Mouse (Mus musculus) forebrain, embryonic 10.5 days (tissue): ENCODE measurements around the gene Zcchc4. TPM values are rescaled to one million over a fixed set of nuclear protein-coding genes. Genes with fewer than 3 reads are reported as not detected.

Experiments
- DNase-seq: peaks from one replicate; pipeline ENCODE4 v3.0.0-alpha.2; 2017; ENCODE audit warnings: low spot score; ENCODE audit errors: extremely low spot score
- H3K27ac ChIP-seq: fragments of 300-500 bp; sonication (generic); 2 replicates; pipeline ENCODE4 v1.5.1; 2016; ENCODE audit warnings: mild to moderate bottlenecking
- H3K27me3 ChIP-seq: fragments of 300-500 bp; sonication (generic); 2 replicates; pipeline ENCODE4 v1.6.1; 2016; ENCODE audit warnings: mild to moderate bottlenecking; ENCODE audit not compliant: poor library complexity, severe bottlenecking
- H3K36me3 ChIP-seq: fragments of 300-500 bp; sonication (generic); replicated peaks from 2 replicates; pipeline ENCODE4 v1.6.1; 2016; ENCODE audit warnings: mild to moderate bottlenecking, moderate library complexity
- H3K4me1 ChIP-seq: fragments of 300-500 bp; sonication (generic); 2 replicates; pipeline ENCODE4 v1.6.1; 2016
- H3K4me3 ChIP-seq: fragments of 300-500 bp; sonication (generic); 2 replicates; pipeline ENCODE4 v1.5.1; 2016; ENCODE audit warnings: mild to moderate bottlenecking, moderate library complexity
- H3K9me3 ChIP-seq: fragments of 300-500 bp; sonication (generic); 2 replicates; pipeline ENCODE4 v1.6.1; 2016; ENCODE audit warnings: mild to moderate bottlenecking, moderate library complexity
- whole genome bisulfite sequencing: fragments of 180-500 bp; shearing (Covaris S2); methylation state at CpG from one replicate; pipeline ENCODE4 v1.1.7; 2016; 5-methylcytosine and 5-hydroxymethylcytosine counted together
- polyA plus RNA-seq: library from polyadenylated mRNA; unstranded; fragments of >200 nt; fragmentation: Nextera tagmentation; extraction: Ambion mirVana; gene quantifications from 2 replicates; pipeline ENCODE4 v1.2.1, GENCODE M21; 2016

Zcchc4 gene
- 21.5 and 22.1 TPM in 2 replicates for polyA plus RNA-seq

- Histone ChIP-seq H3K27me3 (no peaks in the 10 kb centered on the region), H3K36me3 (peaks cover 3% of the 10 kb centered on the region), H3K27ac (no peak within 1 kb of the TSS), H3K4me1 (no peaks in the 10 kb centered on the region), H3K4me3 (no peak within 1 kb of the TSS), H3K9me3 (no peaks in the 10 kb centered on the region)
- DNase-seq, result no peak
- WGBS, result 86% methylated on average over 8 of the region's 8 CpGs
These were observed at the start of gene Zcchc4 for GRCm38 (mm10) chr5:52775237-52775636. Gene Zcchc4, plus strand, starts transcription at chr5:52775409.

GRCm38 (mm10) chr5:52727747-52728146, 47.5 kb upstream of the Zcchc4 start:
- no peaks in the 10 kb centered on the region for H3K36me3 ChIP-seq
- no peaks in the 10 kb centered on the region for H3K27me3 ChIP-seq
- no peak for DNase-seq
- H3K9me3 ChIP-seq, result no peaks in the 10 kb centered on the region
- H3K4me3 ChIP-seq, result no peak overlapping the region
- H3K27ac ChIP-seq, result no peak overlapping the region
- no peaks in the 10 kb centered on the region for H3K4me1 ChIP-seq
- WGBS, result 90% methylated on average over 5 of the region's 5 CpGs

GRCm38 (mm10) chr5:52732811-52733210, 42.4 kb upstream of the Zcchc4 start:
- H3K9me3 ChIP-seq, result no peaks in the 10 kb centered on the region
- no peaks in the 10 kb centered on the region for H3K36me3 ChIP-seq
- H3K4me1 ChIP-seq, result no peaks in the 10 kb centered on the region
- no peak overlapping the region for H3K4me3 ChIP-seq
- no peaks in the 10 kb centered on the region for H3K27me3 ChIP-seq
- WGBS, result 75% methylated on average over 4 of the region's 4 CpGs
- no peak overlapping the region for H3K27ac ChIP-seq
- no peak for DNase-seq

DNA sequence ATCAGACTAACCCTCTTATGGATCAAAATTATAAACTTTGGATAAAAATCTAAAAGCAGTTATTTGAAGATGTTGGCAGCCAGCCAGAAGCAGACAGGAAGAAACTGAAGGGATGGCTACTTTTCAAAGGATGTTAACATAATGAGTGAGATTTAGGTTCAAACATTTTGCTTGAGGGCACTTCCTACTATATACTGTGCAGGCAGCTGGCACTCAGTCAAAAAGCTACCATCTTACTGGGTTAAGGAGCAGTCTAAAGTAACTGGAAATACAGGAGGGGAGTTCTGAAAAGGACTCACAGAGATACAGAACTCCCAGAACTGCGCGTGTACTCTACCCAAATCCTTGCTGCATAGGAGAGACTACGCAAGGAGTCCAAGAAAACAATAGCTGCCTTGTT, 39.2 kb upstream of the Zcchc4 start:
- WGBS, result 72% methylated on average over 3 of the region's 3 CpGs
- Histone ChIP-seq H3K36me3 (no peaks in the 10 kb centered on the region), H3K4me3 (no peak overlapping the region), H3K27ac (no peak overlapping the region), H3K4me1 (no peaks in the 10 kb centered on the region), H3K9me3 (no peaks in the 10 kb centered on the region), H3K27me3 (no peaks in the 10 kb centered on the region)
- DNase-seq, result no peak

GRCm38 (mm10) chr5:52741391-52742111, 33.7 kb upstream of the Zcchc4 start, which contains the start of gene Pi4k2b:
Gene Pi4k2b, plus strand, starts transcription at chr5:52741574.
- H3K36me3 ChIP-seq, result no peaks in the 10 kb centered on the region
- H3K4me1 ChIP-seq, result peaks cover 11% of the 10 kb centered on the region
- H3K4me3 ChIP-seq, result peak within 1 kb of the TSS; percentile 89
- no peaks in the 10 kb centered on the region for H3K27me3 ChIP-seq
- peak; percentile 88 for DNase-seq
- H3K27ac ChIP-seq, result peak within 1 kb of the TSS; percentile 91
- WGBS, result under 1% methylated on average over 58 of the region's 75 CpGs
- H3K9me3 ChIP-seq, result no peaks in the 10 kb centered on the region

GRCm38 (mm10) chr5:52742112-52742813, 32.9 kb upstream of the Zcchc4 start:
- peaks cover 11% of the 10 kb centered on the region for H3K4me1 ChIP-seq
- H3K9me3 ChIP-seq, result no peaks in the 10 kb centered on the region
- 6% methylated on average over 17 of the region's 17 CpGs for WGBS
- DNase-seq, result peak; percentile 39
- H3K36me3 ChIP-seq, result no peaks in the 10 kb centered on the region
- peak overlapping the region; percentile 91 for H3K27ac ChIP-seq
- no peaks in the 10 kb centered on the region for H3K27me3 ChIP-seq
- H3K4me3 ChIP-seq, result peak overlapping the region; percentile 89

DNA sequence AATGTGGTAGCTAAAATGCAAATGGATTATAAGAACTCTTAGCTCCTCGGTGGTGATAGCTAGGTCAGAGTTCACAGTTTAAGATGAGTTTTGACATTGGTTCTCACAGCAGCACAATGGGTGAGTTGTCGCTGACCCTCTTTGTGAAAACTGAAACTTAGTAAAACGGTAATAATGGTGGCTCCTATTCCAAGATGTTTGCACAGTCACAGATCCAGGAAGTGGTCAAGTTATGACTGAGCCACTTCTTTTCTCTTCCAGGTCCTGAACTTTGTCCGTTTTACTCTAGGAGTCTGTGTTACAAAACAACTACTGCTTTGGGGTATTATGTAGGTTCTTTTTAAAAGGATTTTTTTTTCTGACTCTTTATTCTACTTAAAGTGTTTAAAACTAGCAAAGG, 32.0 kb upstream of the Zcchc4 start:
- no peak for DNase-seq
- Histone ChIP-seq H3K4me1 (peaks cover 11% of the 10 kb centered on the region), H3K27ac (no peak overlapping the region), H3K4me3 (peak overlapping the region; percentile 89; the same call in 1 of the 2 replicates), H3K36me3 (no peaks in the 10 kb centered on the region), H3K27me3 (no peaks in the 10 kb centered on the region), H3K9me3 (no peaks in the 10 kb centered on the region)
- WGBS, result 70% methylated on average over 4 of the region's 4 CpGs

DNA sequence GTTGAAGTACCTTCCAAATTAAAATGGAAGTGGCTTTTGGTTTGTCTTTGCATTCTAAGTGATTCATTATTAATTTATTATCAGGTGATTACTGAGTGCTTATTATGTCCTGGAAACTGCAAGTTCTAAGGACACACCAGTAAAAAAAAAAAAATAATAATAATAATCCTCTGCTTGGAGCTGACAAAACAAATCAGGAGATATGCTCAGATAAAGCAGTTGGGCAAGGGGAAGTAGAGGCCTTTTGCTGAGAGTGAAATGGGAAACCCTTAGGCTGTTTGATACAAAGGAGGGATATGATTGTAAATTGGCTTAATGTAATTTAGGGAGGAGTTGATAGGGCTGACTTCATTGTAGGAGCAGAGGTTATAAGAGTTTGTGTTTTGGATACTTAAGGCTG, 28.3 kb upstream of the Zcchc4 start:
- no peak for DNase-seq
- H3K4me3 ChIP-seq, result no peak overlapping the region
- no peak overlapping the region for H3K27ac ChIP-seq
- no peaks in the 10 kb centered on the region for H3K9me3 ChIP-seq
- peaks cover 11% of the 10 kb centered on the region for H3K4me1 ChIP-seq
- no peaks in the 10 kb centered on the region for H3K36me3 ChIP-seq
- H3K27me3 ChIP-seq, result no peaks in the 10 kb centered on the region

DNA sequence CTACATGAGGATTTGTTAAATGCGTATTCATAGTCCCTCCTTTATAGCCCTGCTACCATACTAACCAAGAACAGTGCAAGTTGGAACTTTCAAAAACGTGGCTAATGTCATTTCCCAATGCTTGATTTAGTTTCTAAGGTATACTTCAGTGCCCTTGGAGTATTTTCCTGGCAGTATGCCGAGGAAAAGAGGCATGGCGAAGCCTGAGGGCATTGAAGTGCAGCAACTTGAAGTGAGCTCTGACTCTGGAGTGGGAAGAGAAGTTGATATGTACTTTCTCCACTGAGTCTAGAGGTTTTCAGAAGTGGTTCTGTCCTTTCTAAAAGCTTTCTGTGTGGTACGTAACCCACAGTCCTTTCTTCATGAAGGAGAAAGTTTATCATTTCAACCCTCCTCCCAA, 26.5 kb upstream of the Zcchc4 start:
- Histone ChIP-seq H3K27me3 (no peaks in the 10 kb centered on the region), H3K36me3 (peaks cover 5% of the 10 kb centered on the region), H3K27ac (no peak overlapping the region), H3K4me1 (0 out of 2 replicates have a peak, but pooled peaks cover 2% of the 10 kb centered on the region), H3K9me3 (no peaks in the 10 kb centered on the region), H3K4me3 (no peak overlapping the region)
- WGBS, result 83% methylated on average over 5 of the region's 5 CpGs
- DNase-seq, result no peak

DNA sequence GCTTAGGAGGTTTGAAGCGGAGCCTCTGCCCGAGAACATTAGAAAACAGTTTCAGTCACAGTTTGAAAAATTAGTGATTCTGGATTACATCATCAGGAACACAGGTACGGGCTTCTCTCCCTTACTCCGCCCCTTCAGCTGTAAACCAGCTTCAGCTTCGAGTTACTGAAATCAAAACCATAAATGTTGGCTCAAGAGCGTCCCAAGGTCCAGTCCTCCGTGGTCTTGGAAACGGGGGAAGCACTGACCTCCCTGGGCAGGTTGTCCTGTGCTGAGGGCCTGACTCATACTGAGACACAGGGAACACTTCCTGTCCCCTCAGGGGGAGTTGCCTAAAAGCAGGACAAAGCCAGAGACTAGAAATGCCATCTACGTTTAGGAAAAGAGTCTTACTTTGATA, 22.1 kb upstream of the Zcchc4 start:
- no peak for DNase-seq
- no peaks in the 10 kb centered on the region for H3K9me3 ChIP-seq
- 84% methylated on average over 9 of the region's 9 CpGs for WGBS
- no peak overlapping the region for H3K4me3 ChIP-seq
- no peaks in the 10 kb centered on the region for H3K4me1 ChIP-seq
- H3K27ac ChIP-seq, result no peak overlapping the region
- peaks cover 8% of the 10 kb centered on the region for H3K36me3 ChIP-seq
- no peaks in the 10 kb centered on the region for H3K27me3 ChIP-seq

- Histone ChIP-seq H3K9me3 (no peaks in the 10 kb centered on the region), H3K27me3 (no peaks in the 10 kb centered on the region), H3K27ac (no peak overlapping the region), H3K4me1 (no peaks in the 10 kb centered on the region), H3K4me3 (no peak overlapping the region), H3K36me3 (peaks cover 8% of the 10 kb centered on the region)
- no peak for DNase-seq
These were observed 21.0 kb upstream of the Zcchc4 start for GRCm38 (mm10) chr5:52754196-52754595.

DNA sequence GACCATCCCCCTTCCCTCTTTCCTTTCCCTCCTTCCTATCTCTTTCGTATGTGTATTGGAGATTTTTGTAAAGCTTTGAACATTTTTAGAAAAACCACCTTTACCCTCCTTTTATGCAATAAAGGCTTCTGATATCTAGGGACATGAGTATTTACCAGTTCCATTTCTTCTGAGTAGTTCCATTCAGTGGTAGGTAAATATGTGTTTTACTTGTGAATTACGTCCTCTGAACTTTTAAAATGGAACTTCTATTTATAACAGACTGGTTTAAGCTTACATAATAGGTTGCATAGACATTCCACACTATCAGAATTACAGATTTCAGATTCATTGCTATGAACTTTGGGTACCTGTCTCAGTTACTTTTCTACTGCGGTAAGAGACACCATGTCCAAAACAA, 19.9 kb upstream of the Zcchc4 start:
- WGBS, result 93% methylated on average over 3 of the region's 3 CpGs
- Histone ChIP-seq H3K4me3 (no peak overlapping the region), H3K36me3 (peaks cover 8% of the 10 kb centered on the region), H3K27me3 (no peaks in the 10 kb centered on the region), H3K4me1 (no peaks in the 10 kb centered on the region), H3K27ac (no peak overlapping the region), H3K9me3 (no peaks in the 10 kb centered on the region)
- DNase-seq, result no peak

- Histone ChIP-seq H3K4me1 (no peaks in the 10 kb centered on the region), H3K36me3 (peaks cover 9% of the 10 kb centered on the region), H3K4me3 (no peak overlapping the region), H3K27ac (no peak overlapping the region), H3K9me3 (no peaks in the 10 kb centered on the region), H3K27me3 (no peaks in the 10 kb centered on the region)
- WGBS, result 96% methylated on average over 6 of the region's 6 CpGs
- no peak for DNase-seq
These were observed 19.2 kb upstream of the Zcchc4 start for GRCm38 (mm10) chr5:52755989-52756388.
